Mouse (Mus musculus) thymus, postnatal 14 days (tissue): ENCODE data around the gene Capn12.
A peak's percentile ranks its signal among the peaks of the same experiment; 100 is the strongest.

ENCODE experiments used
- DNase-seq: peaks from one replicate; pipeline ENCODE4 v3.0.0; 2021

Capn12 gene

DNA sequence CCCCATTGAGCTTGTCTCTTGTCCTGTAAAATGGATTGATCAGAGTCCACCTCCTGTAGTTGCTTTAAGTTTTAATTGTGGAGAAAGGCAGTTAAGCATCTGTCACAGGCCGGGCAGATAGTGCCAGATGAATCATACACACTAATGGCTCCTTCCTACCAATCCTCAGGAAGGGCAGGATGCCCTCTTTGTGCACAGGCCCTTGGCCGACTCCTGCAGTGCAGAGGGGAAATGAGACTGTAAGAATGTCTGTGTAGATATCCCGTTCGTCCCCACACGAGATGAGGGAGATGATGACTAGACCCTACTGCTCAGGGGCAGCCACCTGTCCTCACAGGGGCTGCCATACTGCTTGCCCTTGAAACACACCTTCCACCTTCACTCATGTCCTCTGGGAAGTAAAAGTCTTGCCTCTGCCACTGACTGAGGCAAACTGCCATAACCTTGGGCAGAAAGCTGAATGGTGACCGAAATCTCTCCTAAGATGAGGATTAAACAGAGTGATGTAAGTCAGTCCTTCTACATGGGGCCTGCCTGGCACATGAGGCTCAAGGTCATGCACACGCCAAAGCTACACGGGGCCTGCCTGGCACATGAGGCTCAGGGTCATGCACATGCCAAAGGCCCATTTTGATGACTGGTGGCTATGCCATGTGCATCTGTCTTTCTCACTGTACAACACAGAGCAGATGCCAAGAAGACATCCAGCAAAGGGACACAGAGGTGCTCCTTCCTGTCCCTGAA lies 40.7 kb downstream of the Capn12 start:
- no peak for DNase-seq

DNA sequence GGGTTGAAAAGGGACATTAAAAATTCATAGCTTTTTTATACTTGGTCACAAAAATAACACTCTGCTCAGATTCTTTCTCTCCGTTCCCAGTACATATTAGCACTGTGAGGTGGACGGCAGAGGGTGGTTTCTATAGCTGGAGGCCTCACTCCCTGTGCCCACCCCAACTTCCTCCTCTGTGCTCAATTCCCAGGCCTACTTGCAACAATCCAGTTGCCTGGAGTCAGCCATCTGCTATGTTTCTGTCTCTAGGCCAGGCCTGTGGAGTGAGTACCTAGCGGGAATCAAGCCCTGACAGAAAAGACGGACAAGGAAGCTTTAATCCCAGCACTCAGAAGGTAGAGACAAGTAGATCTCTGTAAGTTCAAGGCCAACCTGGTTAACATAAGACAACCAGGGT lies 41.4 kb downstream of the Capn12 start:
- DNase-seq: no peak

DNA sequence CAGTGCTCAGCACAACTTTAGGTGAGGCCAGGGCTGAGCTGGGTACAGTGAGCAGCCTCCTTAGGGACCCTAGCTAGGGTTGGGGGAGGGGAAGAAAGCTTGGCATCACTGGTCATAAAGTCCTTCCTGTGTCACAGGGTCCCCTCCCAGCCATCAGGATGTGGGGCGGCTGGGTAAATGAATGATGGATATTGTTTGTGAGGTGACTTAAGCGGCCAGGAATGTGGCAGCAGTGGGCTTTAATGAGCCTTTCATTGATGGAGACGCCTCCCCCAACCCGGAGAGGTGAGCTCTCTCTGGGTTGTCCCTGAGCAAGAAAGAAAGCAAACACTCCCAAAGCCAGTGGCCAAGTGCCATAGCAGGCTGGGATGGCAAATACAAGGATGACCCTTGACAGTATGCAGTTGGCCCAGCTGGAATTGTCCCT lies 42.7 kb downstream of the Capn12 start:
- DNase-seq: no peak

DNA sequence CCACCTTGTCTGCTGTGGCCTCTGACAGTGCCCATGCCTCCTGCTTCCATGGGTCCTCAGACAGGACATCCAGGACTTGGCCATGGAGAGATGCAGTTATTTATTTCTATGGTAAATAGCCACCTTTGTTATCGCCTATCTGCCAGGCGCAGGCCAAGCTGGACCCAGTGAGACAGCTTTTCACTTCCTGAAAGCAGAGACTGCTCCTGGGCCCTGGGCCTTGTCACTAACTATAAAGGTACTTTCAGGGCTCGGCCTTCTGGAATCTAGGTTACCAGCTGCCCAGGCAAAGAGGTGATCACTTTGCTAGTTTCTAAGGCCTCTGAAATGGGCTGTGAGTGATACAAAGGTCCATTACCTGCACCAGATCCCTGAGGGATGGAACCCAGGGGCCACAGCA lies 43.6 kb downstream of the Capn12 start:
- DNase-seq: no peak

DNA sequence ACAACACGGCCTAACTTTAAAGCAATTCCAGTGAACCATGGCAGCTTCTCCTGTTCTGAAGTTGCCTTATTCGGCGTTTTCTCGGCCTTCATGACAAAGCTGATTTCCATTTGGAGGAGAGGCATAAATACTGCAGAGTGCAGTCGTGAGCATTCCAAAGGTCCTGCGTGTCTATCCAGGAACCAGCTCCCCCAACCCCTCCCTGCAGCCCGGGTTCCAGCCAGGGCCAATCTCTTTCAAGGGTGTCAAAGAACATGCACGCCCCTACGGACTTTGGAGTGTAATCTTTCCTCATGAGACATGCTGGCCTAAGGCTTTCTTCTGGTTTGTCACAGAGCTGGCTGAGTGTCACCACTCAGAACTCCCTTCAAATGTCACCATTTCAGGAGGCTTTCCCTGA lies 44.1 kb downstream of the Capn12 start:
- no peak for DNase-seq

DNA sequence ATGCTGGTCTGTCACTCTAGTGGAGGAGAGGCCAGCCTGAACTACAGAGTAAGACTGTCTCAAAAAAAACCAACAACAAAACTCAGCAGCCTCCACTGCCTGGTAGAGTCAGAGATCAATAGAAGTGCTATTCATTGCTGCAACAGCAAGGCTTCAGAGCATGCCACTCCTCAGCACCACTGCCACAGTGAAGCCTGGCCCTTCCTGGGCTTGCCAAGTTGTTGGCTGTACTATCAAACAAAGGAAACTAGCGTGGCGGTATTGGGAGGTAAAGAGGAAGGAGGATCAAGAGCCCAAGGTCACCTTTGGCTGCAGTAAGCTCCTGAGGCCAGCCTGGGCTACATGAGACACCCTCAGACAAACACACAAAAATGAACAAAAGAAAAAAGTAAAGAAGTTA lies 45.0 kb downstream of the Capn12 start:
- DNase-seq: no peak

DNA sequence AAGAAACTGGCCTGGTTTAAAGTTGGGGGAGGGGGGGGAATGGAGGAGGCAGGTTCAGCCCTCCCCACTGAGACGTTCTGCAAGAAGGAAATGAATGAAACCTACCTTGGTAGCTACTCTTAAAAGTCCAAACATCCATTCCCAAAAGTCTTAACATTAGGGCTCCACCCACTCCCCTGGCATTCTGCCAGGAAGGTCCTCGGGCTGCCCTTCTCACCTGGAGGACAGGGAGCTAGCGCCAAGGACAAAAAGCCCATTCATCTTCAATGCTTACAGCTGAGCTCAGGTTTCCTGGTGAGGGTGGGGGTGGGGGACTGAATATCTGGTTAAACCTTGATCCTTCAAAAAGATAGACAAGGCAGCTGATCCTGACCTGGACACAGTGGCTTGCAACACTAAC lies 48.2 kb downstream of the Capn12 start:
- no peak for DNase-seq

DNA sequence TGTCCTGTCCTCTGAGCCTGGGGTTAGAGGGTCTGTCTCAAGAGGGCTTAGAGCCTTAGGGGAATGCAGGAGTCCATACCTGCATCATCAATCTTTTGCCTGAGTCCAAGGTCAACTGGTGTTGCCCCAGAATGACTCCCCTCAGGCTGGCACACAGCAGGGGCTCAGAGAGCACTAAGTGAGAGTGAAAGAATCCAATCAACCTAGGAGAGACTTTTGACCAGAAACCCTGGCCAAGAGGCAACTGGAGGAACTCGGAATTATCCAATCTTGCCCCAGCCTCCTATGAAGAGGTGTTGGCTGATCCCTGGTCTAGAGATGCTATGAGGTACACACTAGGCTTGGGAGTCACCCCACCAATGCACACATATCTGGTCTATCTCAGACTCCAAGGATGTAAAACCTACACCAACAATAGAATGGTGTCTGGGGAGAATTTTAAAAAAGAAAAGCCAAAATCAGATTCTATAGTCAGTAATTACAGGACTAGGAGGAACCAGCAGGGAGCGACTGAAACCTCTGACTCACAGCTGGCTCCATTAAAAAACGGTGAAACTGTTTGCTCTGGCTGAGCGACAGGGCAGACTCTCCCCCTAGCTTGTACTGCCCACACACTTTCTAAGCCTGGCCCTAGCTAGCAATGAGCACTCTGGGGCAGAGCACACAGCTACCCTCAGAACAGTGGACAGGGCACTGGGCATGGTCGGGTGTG lies 49.3 kb downstream of the Capn12 start:
- no peak for DNase-seq

DNA sequence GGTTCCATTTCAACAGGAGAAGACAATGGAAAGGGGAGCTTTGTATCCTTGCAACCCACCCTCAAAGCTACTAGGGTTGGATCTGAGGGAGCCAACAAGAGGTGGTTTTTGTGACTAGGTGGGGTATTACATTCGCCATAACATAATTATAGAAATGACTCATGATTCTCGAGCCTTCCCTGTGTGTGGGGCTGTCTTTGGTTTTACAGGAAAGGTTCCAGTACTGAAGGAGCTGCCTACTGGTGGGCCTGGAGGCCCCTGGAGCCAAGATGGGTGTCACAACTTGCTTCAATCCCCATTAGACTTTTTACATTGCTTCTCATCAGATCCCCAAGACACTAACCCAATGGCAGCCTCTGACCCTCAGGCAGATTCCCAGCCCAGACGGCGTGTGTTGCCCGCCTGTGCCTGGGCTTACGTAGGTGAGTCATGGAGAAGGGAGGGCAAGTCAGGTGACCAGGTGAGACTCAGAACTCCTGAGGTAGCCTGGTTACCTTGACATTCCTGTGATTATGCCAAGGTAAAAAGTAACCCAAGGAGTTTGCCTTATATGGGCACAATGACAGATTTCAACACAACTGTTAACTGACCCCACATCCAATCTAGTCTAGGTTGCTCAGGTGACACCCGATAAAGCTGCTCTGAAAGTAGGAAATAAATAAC lies 49.9 kb downstream of the Capn12 start:
- DNase-seq: no peak

DNA sequence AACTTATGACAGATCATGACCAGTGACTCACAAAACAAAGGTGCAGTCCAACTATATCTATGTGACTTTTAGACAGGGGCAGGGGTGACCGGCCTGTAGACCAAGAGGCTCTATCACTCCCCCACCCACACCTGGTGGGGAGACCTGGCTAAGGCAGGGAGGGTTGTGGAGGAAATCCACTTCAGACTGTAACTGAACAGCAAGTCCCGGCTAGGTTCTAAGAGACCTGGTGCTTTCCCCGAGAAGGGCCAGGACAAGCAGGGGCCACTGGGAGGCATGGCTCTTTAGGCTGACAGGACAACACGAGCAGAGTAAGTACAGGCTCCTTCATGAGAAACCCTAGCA lies 50.4 kb downstream of the Capn12 start:
- DNase-seq: no peak

DNA sequence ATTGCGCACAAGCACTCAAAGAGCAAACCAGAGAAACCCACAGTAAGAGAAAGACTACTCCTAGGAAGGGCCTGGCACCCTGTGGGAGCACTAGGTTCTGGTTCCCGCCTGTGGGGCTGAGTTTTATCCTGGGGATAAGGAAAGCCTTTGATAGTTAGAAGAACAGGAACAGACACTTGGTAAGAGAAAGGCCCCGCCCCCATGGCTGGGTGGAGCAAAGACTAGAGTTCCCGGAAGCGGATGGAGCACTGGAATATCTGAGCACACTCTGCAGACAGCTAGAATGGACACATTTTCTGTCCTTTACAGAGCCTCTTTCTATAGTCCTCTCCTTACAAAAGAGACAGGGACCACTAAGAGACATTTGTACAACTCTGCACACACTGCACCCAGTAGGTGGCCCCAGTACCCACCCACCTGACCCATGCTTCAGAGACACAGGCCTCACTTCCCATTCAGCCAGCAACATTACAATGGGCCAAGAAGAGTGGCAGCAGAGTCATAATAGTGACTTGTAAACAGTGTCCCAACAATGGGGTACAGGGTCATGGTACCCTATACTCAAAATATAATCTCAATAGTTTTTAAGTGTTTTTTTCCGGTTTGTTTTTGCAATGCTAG lies 51.3 kb downstream of the Capn12 start:
- peak; percentile 21 for DNase-seq

DNA sequence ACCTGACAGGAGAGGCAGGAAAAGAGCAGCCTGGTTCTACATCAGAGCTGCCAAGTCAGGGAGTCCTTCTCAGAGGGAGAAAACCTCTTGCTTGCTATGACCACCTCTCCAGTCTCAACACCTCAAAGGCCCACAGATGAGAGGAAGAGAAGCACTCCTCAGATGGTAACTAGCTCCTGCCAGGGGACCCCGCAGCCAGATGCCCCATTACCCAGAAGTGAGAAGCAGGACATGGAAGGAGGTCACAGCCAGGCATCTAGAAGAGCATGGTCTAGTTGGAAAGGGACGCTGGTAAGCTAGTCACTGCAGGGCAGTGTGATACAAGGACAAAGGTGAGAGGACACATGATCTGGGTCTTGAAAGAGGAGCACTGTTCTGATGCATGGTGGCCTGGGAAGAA lies 52.6 kb downstream of the Capn12 start:
- no peak for DNase-seq

DNA sequence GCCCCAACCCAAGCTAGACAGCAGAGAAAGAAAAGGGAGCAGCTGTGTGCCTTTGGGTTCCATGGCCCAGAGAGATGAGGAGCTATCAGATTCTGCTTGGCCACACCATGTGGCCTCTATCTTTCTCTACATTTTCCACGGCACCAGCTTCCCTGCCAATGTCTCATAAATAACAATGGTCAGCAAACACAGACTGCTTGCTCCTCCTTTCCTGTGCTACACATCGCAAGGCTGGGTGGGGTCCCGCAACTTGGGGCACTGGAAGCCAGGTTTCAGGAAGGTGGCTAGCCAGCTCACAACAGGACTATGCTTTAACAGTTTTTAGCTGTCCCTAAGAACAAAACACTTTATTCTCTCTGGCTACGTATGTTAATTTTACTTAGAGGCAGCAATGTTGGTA lies 55.6 kb downstream of the Capn12 start:
- DNase-seq: no peak

DNA sequence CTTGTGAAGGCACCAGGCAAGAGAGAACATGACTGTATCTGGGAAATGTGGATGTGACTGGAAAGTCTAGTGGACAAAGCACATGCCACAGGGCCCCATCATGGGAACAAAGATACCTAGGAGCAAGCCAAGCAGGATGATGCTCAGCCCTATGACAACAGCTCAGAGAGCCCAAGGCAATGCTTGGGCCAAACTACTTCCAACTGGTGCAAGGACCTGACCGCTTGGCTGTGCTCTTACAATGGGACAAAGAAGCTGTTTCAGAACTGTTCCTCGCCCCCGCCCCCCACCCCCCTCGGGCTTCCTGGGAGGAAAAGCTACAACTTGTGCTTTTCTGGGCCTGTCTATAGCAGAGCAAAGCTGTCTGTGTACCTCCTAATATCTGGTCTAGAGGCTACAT lies 57.4 kb downstream of the Capn12 start:
- no peak for DNase-seq

DNA sequence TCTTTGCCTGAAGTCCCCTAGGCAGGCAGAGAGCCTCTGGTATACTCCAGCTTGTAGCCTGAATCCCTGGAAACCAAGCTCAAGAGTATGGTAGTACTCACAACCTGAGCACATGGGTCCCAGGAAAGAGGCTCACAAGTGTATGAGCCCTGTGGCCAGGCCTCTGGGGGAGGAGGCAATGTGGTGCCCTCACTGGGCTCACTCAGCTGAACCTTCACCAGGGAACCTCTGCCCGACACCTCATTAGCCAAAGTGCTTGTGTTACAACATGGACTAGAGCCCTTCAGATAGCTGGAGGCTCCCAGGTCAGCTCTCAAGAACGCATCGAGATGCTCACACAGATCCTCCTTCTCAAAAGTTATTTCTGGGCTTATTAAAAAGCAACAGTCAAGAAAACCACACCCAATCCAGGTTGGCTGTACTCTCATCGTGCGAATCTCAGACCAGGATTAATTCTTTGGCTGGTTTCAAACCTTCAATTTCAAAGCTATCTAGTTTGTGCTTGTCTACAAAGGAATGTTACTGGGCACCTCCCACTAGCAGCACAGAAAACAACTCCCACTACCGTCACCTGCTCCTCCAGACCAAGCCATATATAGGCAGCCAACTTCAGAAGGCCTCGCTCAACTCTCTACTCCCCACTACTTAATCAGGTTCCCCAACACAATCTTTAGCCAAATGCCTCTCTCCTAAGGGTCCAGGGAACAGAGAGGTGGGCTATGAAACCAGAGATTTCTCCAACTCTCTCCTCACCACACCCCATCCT lies 58.4 kb downstream of the Capn12 start:
- DNase-seq: no peak

DNA sequence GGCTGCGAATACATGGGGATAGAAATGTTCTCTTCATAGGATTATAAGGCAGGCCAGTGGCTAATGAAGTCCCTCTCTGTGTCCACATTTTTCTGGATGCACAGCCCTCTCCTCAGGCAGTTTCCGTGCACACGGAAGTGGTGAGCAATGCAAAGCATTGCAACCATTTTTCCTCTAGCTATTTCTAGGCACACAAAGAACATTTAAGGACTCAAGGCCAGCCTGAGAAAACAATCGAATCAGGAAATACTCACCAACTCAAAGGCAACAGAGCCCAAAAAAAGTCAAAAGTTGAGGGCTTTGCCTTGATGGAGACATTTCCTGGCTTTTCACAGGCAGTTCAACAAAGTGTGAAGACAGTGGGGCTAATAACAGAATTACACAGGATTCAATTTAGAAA lies 59.9 kb downstream of the Capn12 start:
- no peak for DNase-seq

DNA sequence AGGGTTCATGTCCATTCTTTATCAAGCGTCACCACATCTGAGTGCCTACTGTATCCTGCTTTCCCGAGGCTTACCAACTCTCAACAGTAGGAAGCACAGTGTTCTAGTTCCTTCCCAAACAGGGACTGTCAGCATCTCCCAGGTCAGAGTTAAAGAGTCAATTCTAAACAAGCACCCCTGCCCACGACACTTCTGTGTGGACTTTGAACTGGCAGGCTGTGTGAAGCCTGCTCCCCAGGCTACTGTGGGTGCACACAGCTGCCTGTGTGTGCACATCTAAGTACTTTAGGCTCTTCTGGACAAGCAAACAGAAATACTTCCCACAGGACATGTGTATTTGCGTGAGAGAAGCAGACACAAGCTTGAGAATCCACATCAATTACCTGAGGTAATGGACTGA lies 60.3 kb downstream of the Capn12 start:
- DNase-seq: no peak
